Mouse (Mus musculus) B cell, adult 2 months (primary cell): ENCODE results near the gene Med8.

ENCODE experiments used
- DNase-seq, 2 experiments: peaks; one replicate each; pipeline ENCODE4 v3.0.0; 2022

Med8 gene

DNA sequence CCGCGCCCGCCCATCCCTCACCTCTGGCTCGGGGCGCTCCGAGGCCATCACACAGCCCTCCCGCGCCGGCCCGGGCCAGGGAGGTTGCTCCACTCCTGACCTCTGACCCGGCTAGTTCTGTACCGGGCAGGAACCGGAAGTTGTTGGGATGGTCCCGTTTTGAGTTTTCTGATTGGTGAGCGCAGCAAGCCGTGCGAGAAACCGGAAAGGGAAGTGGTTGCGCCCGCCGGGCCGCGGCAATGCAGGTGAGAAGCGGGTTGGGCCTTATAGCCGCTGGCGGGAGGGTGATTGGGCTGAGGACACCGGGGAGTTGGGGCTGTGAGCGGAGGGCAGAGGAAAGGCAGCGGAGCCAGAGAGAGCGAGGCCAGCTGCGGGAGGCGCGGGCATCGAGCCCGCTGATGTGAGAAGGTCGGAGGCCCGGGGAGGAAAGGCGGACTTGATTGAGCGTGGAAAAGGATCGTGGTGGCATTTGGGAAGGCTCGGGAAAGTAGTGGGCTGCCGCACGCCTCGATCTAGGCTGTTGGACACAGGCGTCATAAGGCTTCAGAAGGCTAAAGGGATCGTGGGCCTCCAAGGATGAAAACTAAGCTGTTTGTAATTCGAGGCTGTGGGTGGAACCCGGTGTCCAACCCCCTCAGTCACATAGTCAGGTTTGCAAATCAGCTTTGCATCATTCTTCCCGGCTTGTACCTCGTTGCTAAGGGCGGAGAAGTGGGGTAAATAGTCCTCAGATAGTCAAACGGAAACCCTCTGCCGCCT is at the start of gene Med8, which contains the start of gene Szt2:
Gene Med8, plus strand, starts transcription at position 196 of the 759 bp plus-strand sequence.
Gene Szt2, minus strand, starts transcription at position 132 of the 759 bp plus-strand sequence.
- DNase-seq: peak; percentile 92 to 94

DNA sequence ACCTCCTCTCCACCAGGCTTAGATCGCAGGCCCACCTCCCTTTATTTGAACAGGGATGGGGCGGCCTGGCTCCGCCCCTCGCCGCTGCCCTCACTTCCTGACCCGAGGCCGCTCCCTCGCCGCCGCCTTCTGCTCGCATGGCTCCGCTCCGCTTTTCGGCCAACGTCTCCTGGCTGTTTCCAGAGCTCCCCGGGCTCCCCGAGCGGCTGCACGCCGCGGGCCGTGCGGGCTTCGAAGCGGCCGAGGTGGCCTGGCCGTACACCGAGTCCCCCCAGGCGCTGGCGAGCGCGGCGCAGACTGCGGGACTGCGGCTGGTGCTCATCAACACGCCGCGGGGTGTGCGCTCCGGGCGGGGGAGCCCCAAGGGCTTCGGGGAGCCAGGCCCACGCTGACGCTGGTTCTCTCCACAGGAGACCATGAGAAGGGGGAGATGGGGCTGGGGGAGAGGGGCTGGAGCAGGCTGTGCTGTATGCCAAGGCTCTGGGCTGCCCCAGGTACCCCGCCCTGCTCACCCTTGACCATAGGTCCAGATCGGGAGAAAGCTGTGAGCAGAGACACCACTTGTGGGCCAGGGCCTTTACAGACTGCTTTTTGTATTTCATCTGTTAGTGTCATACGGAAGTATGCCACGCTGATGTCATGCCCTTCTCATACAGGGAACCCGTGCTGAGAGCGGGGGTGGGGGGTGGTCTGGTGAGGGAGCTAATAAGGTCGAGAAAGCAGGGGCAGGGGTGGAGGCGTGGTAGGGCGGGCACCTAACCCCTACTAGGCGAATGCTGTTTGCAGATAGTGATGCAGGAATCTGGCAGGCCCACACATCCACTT is 49.0 kb upstream of the Med8 start:
- DNase-seq: peak; percentile 66 to 68

GRCm38 (mm10) chr4:118361451-118361850 is 47.7 kb upstream of the Med8 start:
- DNase-seq: no peak

DNA sequence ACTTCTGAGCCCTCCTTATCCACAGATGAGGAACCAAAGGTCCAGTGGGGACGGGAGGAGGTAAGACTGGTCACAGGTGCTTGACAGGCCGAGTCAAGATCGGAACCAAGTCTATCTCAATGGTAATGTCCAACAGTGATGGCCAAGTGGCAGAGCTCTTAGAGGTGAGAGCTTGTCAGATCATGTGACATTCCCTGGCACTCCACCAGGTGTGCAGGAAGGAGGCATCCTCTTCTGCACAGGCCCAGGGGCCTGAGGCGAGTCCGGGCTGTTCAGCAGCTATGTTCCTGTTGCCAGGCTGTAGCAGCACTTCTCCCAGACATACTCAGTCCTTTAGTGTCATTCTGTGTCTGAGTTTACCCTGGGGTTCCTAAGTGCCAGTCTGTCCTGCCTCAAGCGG is 46.3 kb upstream of the Med8 start:
- no peak for DNase-seq

DNA sequence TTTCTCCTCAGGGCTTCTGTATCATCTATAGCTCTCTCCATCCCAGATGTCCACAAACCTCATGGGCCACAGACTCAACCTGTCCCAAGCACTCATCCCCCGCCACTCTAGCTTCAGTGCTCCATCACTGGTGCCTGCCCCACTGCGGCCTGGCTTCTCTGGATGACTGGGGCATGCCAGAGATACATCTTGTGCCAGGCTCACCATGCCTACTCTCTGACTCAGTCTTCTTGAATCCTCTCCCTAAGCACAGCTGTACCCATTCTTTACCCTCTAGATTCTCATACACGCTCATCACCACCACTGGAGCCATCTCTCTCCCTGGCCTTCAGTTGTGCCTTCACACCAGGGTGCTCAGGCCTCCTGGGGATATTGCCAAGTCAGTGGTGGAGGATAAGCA is 45.2 kb upstream of the Med8 start:
- DNase-seq: no peak

DNA sequence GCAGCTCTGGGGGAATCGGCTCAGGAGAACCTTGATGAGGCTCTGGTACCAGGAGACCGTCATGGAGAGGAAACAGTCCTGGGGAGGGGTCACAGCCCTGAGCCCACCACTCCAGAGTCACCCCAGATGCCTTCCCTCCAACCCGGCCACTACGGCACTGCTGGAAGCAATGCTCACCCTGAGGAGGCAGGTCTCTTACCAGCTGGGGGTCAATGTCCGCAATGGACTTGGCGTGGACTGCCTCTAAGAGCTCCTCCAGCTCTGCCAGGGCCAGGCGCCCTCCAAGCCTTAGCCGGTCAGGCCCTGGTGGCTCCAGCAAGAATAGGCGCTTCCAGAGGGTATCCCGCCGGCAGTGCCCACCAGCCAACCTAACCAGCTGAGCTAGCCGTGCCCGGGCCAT is 44.5 kb upstream of the Med8 start:
- no peak for DNase-seq

GRCm38 (mm10) chr4:118365991-118366390 is 43.1 kb upstream of the Med8 start:
- no peak for DNase-seq

DNA sequence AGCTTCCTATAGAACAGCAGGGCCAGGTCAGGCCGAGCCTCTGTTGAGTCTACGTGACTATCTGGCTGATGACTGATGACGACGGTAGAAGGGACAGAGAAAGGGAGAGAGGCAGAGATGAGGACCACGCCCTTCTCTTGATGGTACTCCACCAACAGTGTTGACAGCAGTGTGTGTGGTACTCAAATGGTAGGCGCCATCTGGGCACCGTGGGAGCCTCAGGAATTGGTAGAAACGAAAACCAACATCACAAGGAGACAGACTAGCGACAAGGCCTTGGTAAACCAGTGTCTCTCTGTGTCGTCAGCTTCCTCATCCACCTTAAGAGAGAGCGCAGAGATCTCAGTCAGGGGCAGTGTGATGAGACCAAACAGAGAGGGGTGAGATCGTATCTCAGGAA is 41.6 kb upstream of the Med8 start:
- DNase-seq: no peak

- DNase-seq: no peak
These were observed 40.5 kb upstream of the Med8 start for GRCm38 (mm10) chr4:118368616-118369015.

- DNase-seq: no peak
These were observed 37.3 kb upstream of the Med8 start for GRCm38 (mm10) chr4:118371822-118372221.

GRCm38 (mm10) chr4:118375999-118376398 is 33.1 kb upstream of the Med8 start:
- DNase-seq: no peak

DNA sequence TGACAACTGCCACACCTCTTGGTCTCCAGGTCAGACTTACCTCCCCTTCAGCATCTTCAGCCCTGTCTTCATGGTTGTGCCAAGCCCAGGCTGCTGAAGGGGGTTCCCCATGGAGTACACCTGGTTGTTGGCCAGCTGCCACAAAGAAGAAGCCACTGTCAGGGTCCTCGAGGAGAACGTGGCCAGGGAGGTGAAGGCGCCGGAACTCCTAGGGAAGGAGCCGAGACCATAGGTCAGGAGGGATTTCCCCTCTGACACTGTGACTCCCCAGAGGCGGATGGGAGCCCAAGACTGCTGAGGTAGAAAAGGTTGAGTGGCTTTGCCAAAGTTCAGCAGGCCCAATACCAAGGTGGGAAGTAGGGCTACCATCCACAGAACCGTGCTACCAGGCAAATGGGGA is 25.9 kb upstream of the Med8 start:
- DNase-seq: no peak

GRCm38 (mm10) chr4:118387316-118387715 is 21.8 kb upstream of the Med8 start:
- DNase-seq: no peak

DNA sequence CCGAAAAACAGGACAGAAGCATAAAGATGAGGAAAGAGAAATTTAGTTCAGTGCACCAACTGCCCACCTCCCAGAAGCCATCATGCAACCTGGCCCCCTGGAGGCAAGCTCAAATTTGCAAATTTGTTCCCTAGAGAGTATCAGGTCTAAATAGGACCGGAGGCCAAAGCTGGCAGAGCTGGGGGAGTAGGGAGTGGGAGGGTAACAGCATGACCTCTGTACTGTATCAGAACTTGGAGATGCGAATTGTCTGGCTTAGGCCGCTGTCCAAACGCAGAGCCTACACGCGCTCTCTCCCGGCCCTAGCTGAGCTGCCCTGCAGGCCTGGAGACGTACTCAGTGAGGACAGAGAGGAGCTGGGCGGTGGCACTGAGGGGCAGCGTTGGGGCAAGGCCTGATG is 19.0 kb upstream of the Med8 start:
- DNase-seq: no peak

DNA sequence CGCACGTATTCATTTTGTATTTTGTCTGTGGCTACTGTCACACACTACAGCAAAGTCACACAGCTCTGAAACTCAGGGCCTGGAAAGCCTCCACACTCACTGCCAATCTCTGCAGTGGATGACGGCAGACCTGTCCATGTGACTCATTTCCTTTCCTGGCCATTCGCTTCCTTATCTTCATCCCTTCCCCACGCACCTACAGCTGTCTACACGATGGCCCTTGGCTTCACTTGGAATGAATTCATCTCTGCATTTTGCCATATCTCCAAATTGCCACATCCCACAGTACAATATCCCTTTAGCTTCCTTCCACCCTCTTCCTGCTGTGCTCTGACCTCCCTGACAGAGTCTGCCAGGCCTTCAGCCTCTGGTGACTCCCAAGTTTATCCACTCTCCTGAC is 14.6 kb upstream of the Med8 start:
- DNase-seq: no peak

DNA sequence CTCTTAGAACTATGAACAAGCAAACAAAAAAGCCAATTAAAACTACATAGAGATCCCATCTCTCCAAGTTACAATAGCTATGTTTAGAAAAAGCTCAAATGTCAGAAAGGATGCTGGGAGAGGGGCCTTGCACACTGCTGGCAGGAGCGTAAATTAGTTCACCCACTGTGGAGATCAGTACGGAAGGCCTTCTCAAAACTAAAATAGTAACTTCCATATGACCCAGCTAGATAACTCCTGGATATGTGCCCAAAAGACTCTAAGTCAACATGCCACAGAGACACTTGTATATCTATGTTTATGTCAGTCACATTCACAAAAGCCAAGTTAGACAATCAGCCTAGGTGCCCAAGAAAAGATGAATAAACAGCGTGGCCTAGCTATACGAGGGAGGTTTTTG is 13.8 kb upstream of the Med8 start:
- no peak for DNase-seq

GRCm38 (mm10) chr4:118396433-118396832 is 12.7 kb upstream of the Med8 start:
- DNase-seq: no peak

- no peak for DNase-seq
These were observed 10.7 kb upstream of the Med8 start for GRCm38 (mm10) chr4:118398400-118398799.

DNA sequence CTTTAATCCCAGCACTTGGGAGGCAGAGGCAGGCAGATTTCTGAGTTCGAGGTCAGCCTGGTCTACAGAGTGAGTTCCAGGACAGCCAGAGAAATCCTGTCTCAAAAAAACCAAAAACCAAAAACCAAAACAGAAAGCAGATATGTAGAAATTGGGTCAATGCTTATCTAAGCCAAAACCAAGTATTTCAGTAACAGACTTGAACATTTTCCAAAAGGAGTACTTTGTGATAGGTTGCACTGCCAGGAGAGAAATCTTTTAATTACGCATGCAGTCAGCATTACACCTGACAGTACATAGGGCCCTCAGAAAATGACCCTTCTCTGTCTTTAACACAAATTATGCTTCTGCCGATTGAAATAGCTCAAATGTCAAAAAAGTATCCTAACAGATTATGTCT is 7.7 kb upstream of the Med8 start:
- DNase-seq: no peak

- no peak for DNase-seq
These were observed 7.2 kb upstream of the Med8 start for GRCm38 (mm10) chr4:118401918-118402317.

GRCm38 (mm10) chr4:118402701-118403100 is 6.4 kb upstream of the Med8 start:
- no peak for DNase-seq

GRCm38 (mm10) chr4:118410871-118411270 is 1.7 kb downstream of the Med8 start:
- DNase-seq: no peak

GRCm38 (mm10) chr4:118413553-118413952 is 4.4 kb downstream of the Med8 start:
- no peak for DNase-seq

- no peak for DNase-seq
These were observed 6.6 kb downstream of the Med8 start for GRCm38 (mm10) chr4:118415779-118416178.
